Mouse (Mus musculus) right cerebral cortex, postnatal 4 days (tissue): ENCODE results near the gene Smim5.
A peak's percentile ranks its signal among the peaks of the same experiment; 100 is the strongest.

ENCODE experiments used
- DNase-seq: peaks from one replicate; pipeline ENCODE4 v3.0.0-alpha.2; 2022

Smim5 gene

GRCm38 (mm10) chr11:115931235-115931634 is 31.5 kb downstream of the Smim5 start:
- DNase-seq: no peak

- DNase-seq: peak; percentile 96
Observed at GRCm38 (mm10) chr11:115933108-115933746, 33.5 kb downstream of the Smim5 start, which contains the start of the genes Sap30bp and Recql5. Sap30bp (plus strand) TSS chr11:115933282. Recql5 (minus strand) TSS chr11:115933477.

- no peak for DNase-seq
Observed at GRCm38 (mm10) chr11:115933747-115934110, 34.0 kb downstream of the Smim5 start.

- DNase-seq: peak; percentile 67
Observed at GRCm38 (mm10) chr11:115939690-115940329, 40.0 kb downstream of the Smim5 start.

GRCm38 (mm10) chr11:115941980-115942379 is 42.2 kb downstream of the Smim5 start:
- no peak for DNase-seq

GRCm38 (mm10) chr11:115945247-115945646 is 45.5 kb downstream of the Smim5 start:
- no peak for DNase-seq

GRCm38 (mm10) chr11:115946221-115946828 is 46.6 kb downstream of the Smim5 start:
- DNase-seq: no peak

- DNase-seq: no peak
Observed at GRCm38 (mm10) chr11:115948316-115948715, 48.5 kb downstream of the Smim5 start.

- DNase-seq: no peak
Observed at GRCm38 (mm10) chr11:115950719-115951118, 51.0 kb downstream of the Smim5 start.

GRCm38 (mm10) chr11:115954712-115955111 is 54.9 kb downstream of the Smim5 start:
- no peak for DNase-seq

- DNase-seq: no peak
Observed at GRCm38 (mm10) chr11:115955195-115955858, 55.6 kb downstream of the Smim5 start.
